Mouse (Mus musculus) heart, embryonic 12.5 days (tissue): Measurements from ENCODE around the gene Sulf2. TPM values are rescaled to one million over a fixed set of nuclear protein-coding genes. Genes with fewer than 3 reads are reported as not detected.

Experiments
- ATAC-seq: fragments of 200-750 bp; cut with Nextera tagmentation; 2 replicates; pipeline ENCODE4 v1.8.0; 2017; ENCODE audit warnings: moderate TSS enrichment, moderate library complexity; ENCODE audit not compliant: insufficient number of reproducible peaks, low FRiP score
- H3K27ac ChIP-seq: fragments of 300-500 bp; sonication (generic); 2 replicates; pipeline ENCODE4 v1.5.1; 2016; ENCODE audit warnings: mild to moderate bottlenecking, moderate library complexity; ENCODE audit not compliant: poor library complexity, severe bottlenecking
- H3K27me3 ChIP-seq: fragments of 300-500 bp; sonication (generic); replicated peaks from 2 replicates; pipeline ENCODE4 v1.6.1; 2016; ENCODE audit warnings: mild to moderate bottlenecking, moderate library complexity
- H3K36me3 ChIP-seq: fragments of 300-500 bp; sonication (generic); 2 replicates; pipeline ENCODE4 v1.6.1; 2016; ENCODE audit warnings: mild to moderate bottlenecking, moderate library complexity
- H3K4me1 ChIP-seq: fragments of 300-500 bp; sonication (generic); replicated peaks from 2 replicates; pipeline ENCODE4 v1.6.1; 2016; ENCODE audit warnings: mild to moderate bottlenecking
- H3K4me2 ChIP-seq: fragments of 300-500 bp; sonication (generic); 2 replicates; pipeline ENCODE4 v1.6.1; 2016; ENCODE audit warnings: mild to moderate bottlenecking, moderate library complexity
- H3K4me3 ChIP-seq: fragments of 300-500 bp; sonication (generic); 2 replicates; pipeline ENCODE4 v1.5.1; 2016; ENCODE audit warnings: mild to moderate bottlenecking
- H3K9ac ChIP-seq: fragments of 300-500 bp; sonication (generic); 2 replicates; pipeline ENCODE4 v1.6.1; 2016; ENCODE audit warnings: mild to moderate bottlenecking, moderate library complexity
- H3K9me3 ChIP-seq: fragments of 300-500 bp; sonication (generic); replicated peaks from 2 replicates; pipeline ENCODE4 v1.6.1; 2016; ENCODE audit warnings: mild to moderate bottlenecking, moderate library complexity
- WGBS: fragments of 180-500 bp; shearing (Covaris S2); methylation state at CpG from one replicate; pipeline ENCODE4 v1.1.7; 2016; 5-methylcytosine and 5-hydroxymethylcytosine counted together
- polyA plus RNA-seq: library from polyadenylated mRNA; unstranded; fragments of >200 nt; fragmentation: Nextera tagmentation; extraction: Ambion mirVana; gene quantifications from 2 replicates; pipeline ENCODE4 v1.2.1, GENCODE M21; 2016

Gene Sulf2
- polyA plus RNA-seq, 1 experiment from 2014 or later, result 136 TPM

GRCm38 (mm10) chr2:166084111-166084510, 71.4 kb downstream of the Sulf2 start:
- Histone ChIP-seq H3K4me1 (peaks cover 43% of the 10 kb centered on the region), H3K4me3 (no peak overlapping the region), H3K4me2 (no peak overlapping the region), H3K36me3 (peaks cover 54% of the 10 kb centered on the region), H3K27me3 (no peaks in the 10 kb centered on the region), H3K27ac (no peak overlapping the region), H3K9ac (no peak overlapping the region), H3K9me3 (no peaks in the 10 kb centered on the region)
- no peak for ATAC-seq
- 80% methylated on average over 7 of the region's 7 CpGs for WGBS

GRCm38 (mm10) chr2:166083542-166084031, 71.9 kb downstream of the Sulf2 start:
- 74% methylated on average over 9 of the region's 9 CpGs for WGBS
- H3K27ac ChIP-seq, result no peak overlapping the region
- H3K4me2 ChIP-seq, result no peak overlapping the region
- peaks cover 43% of the 10 kb centered on the region for H3K4me1 ChIP-seq
- H3K27me3 ChIP-seq, result no peaks in the 10 kb centered on the region
- no peak for ATAC-seq
- peaks cover 55% of the 10 kb centered on the region for H3K36me3 ChIP-seq
- H3K4me3 ChIP-seq, result no peak overlapping the region
- no peak overlapping the region for H3K9ac ChIP-seq
- H3K9me3 ChIP-seq, result no peaks in the 10 kb centered on the region

- no peak overlapping the region for H3K4me3 ChIP-seq
- no peaks in the 10 kb centered on the region for H3K27me3 ChIP-seq
- H3K4me2 ChIP-seq, result no peak overlapping the region
- H3K4me1 ChIP-seq, result peaks cover 43% of the 10 kb centered on the region
- no peaks in the 10 kb centered on the region for H3K9me3 ChIP-seq
- WGBS, result 76% methylated on average over 10 of the region's 10 CpGs
- H3K9ac ChIP-seq, result no peak overlapping the region
- no peak overlapping the region for H3K27ac ChIP-seq
- ATAC-seq, result no peak
- H3K36me3 ChIP-seq, result peaks cover 60% of the 10 kb centered on the region
Measured at GRCm38 (mm10) chr2:166082661-166083060, 72.8 kb downstream of the Sulf2 start.

GRCm38 (mm10) chr2:166082193-166082592, 73.3 kb downstream of the Sulf2 start:
- no peak overlapping the region for H3K4me2 ChIP-seq
- peaks cover 43% of the 10 kb centered on the region for H3K4me1 ChIP-seq
- ATAC-seq, result no peak
- peaks cover 60% of the 10 kb centered on the region for H3K36me3 ChIP-seq
- H3K27me3 ChIP-seq, result no peaks in the 10 kb centered on the region
- no peak overlapping the region for H3K4me3 ChIP-seq
- 0 out of 2 replicates have a peak overlapping the region, but pooled peaks have one; percentile 53 for H3K9ac ChIP-seq
- 43% methylated on average over 5 of the region's 5 CpGs for WGBS
- peak overlapping the region; percentile 98 for H3K27ac ChIP-seq
- no peaks in the 10 kb centered on the region for H3K9me3 ChIP-seq

GRCm38 (mm10) chr2:166080967-166081750, 74.3 kb downstream of the Sulf2 start:
- peak overlapping the region; percentile 39 for H3K4me3 ChIP-seq
- peak overlapping the region; percentile 67 for H3K4me2 ChIP-seq
- H3K27me3 ChIP-seq, result no peaks in the 10 kb centered on the region
- peaks cover 45% of the 10 kb centered on the region for H3K4me1 ChIP-seq
- peak overlapping the region; percentile 66 for H3K9ac ChIP-seq
- no peaks in the 10 kb centered on the region for H3K9me3 ChIP-seq
- H3K27ac ChIP-seq, result peak overlapping the region; percentile 98
- 54% methylated on average over 21 of the region's 21 CpGs for WGBS
- H3K36me3 ChIP-seq, result peaks cover 56% of the 10 kb centered on the region
- ATAC-seq, result peak; percentile 79

GRCm38 (mm10) chr2:166079961-166080885, 75.2 kb downstream of the Sulf2 start:
- Histone ChIP-seq H3K4me2 (peak overlapping the region; percentile 67), H3K4me3 (peak overlapping the region; percentile 39), H3K36me3 (peaks cover 51% of the 10 kb centered on the region), H3K27ac (peak overlapping the region; percentile 98), H3K9ac (peak overlapping the region; percentile 66), H3K4me1 (peaks cover 49% of the 10 kb centered on the region), H3K9me3 (no peaks in the 10 kb centered on the region), H3K27me3 (no peaks in the 10 kb centered on the region)
- WGBS, result 39% methylated on average over 17 of the region's 17 CpGs
- ATAC-seq, result peak; percentile 84

- Histone ChIP-seq H3K9ac (no peak overlapping the region), H3K4me1 (peaks cover 58% of the 10 kb centered on the region), H3K27me3 (no peaks in the 10 kb centered on the region), H3K4me2 (no peak overlapping the region), H3K27ac (0 out of 2 replicates have a peak overlapping the region, but pooled peaks have one; percentile 98), H3K9me3 (no peaks in the 10 kb centered on the region), H3K36me3 (peaks cover 52% of the 10 kb centered on the region), H3K4me3 (no peak overlapping the region)
- ATAC-seq, result no peak
- 87% methylated on average over 14 of the region's 14 CpGs for WGBS
Measured at GRCm38 (mm10) chr2:166079231-166079630, 76.2 kb downstream of the Sulf2 start.

GRCm38 (mm10) chr2:166077371-166077770, 78.1 kb downstream of the Sulf2 start:
- peaks cover 54% of the 10 kb centered on the region for H3K4me1 ChIP-seq
- H3K36me3 ChIP-seq, result peaks cover 55% of the 10 kb centered on the region
- H3K4me3 ChIP-seq, result no peak overlapping the region
- H3K27me3 ChIP-seq, result no peaks in the 10 kb centered on the region
- no peaks in the 10 kb centered on the region for H3K9me3 ChIP-seq
- WGBS, result 78% methylated on average over 9 of the region's 9 CpGs
- no peak overlapping the region for H3K4me2 ChIP-seq
- no peak for ATAC-seq
- no peak overlapping the region for H3K9ac ChIP-seq
- no peak overlapping the region for H3K27ac ChIP-seq

- 60% methylated on average over 6 of the region's 6 CpGs for WGBS
- H3K4me2 ChIP-seq, result no peak overlapping the region
- H3K27ac ChIP-seq, result no peak overlapping the region
- H3K4me1 ChIP-seq, result peaks cover 29% of the 10 kb centered on the region
- ATAC-seq, result no peak
- H3K4me3 ChIP-seq, result no peak overlapping the region
- H3K9ac ChIP-seq, result no peak overlapping the region
- peaks cover 77% of the 10 kb centered on the region for H3K36me3 ChIP-seq
- H3K27me3 ChIP-seq, result no peaks in the 10 kb centered on the region
- H3K9me3 ChIP-seq, result no peaks in the 10 kb centered on the region
Measured at GRCm38 (mm10) chr2:166074322-166074721, 81.1 kb downstream of the Sulf2 start.

GRCm38 (mm10) chr2:166073082-166073481, 82.4 kb downstream of the Sulf2 start:
- H3K9me3 ChIP-seq, result no peaks in the 10 kb centered on the region
- H3K27ac ChIP-seq, result no peak overlapping the region
- H3K27me3 ChIP-seq, result no peaks in the 10 kb centered on the region
- 48% methylated on average over 10 of the region's 10 CpGs for WGBS
- no peak for ATAC-seq
- H3K4me3 ChIP-seq, result no peak overlapping the region
- H3K4me2 ChIP-seq, result no peak overlapping the region
- H3K36me3 ChIP-seq, result peaks cover 77% of the 10 kb centered on the region
- H3K9ac ChIP-seq, result no peak overlapping the region
- peaks cover 27% of the 10 kb centered on the region for H3K4me1 ChIP-seq

- H3K36me3 ChIP-seq, result peaks cover 76% of the 10 kb centered on the region
- no peaks in the 10 kb centered on the region for H3K27me3 ChIP-seq
- no peaks in the 10 kb centered on the region for H3K9me3 ChIP-seq
- whole genome bisulfite sequencing, result 86% methylated on average over 9 of the region's 9 CpGs
- no peak overlapping the region for H3K4me2 ChIP-seq
- H3K4me3 ChIP-seq, result no peak overlapping the region
- no peak overlapping the region for H3K9ac ChIP-seq
- peaks cover 27% of the 10 kb centered on the region for H3K4me1 ChIP-seq
- H3K27ac ChIP-seq, result no peak overlapping the region
- ATAC-seq, result no peak
Measured at GRCm38 (mm10) chr2:166071889-166072288, 83.6 kb downstream of the Sulf2 start.
